Mouse (Mus musculus) liver, embryonic 15.5 days (tissue): ENCODE data around the gene Cdk2. TPM values are rescaled to one million over a fixed set of nuclear protein-coding genes. Genes with fewer than 3 reads are reported as not detected.

Experiments used
- ATAC-seq: fragments of 200-750 bp; cut with Nextera tagmentation; 2 replicates; pipeline ENCODE4 v1.8.0; 2017; ENCODE audit warnings: moderate number of reproducible peaks, mild to moderate bottlenecking, moderate library complexity; ENCODE audit not compliant: insufficient read depth
- H3K27ac ChIP-seq: fragments of 300-500 bp; sonication (generic); replicated peaks from 2 replicates; pipeline ENCODE4 v1.5.1; 2015; ENCODE audit warnings: mild to moderate bottlenecking, inconsistent platforms
- H3K27me3 ChIP-seq: fragments of 300-500 bp; sonication (generic); 2 replicates; pipeline ENCODE4 v1.6.1; 2015; ENCODE audit warnings: mild to moderate bottlenecking, inconsistent platforms
- H3K36me3 ChIP-seq: fragments of 300-500 bp; sonication (generic); replicated peaks from 2 replicates; pipeline ENCODE4 v1.6.1; 2015; ENCODE audit warnings: moderate library complexity, mild to moderate bottlenecking, inconsistent platforms
- H3K4me1 ChIP-seq: fragments of 300-500 bp; sonication (generic); replicated peaks from 2 replicates; pipeline ENCODE4 v1.6.1; 2015; ENCODE audit warnings: inconsistent platforms
- H3K4me2 ChIP-seq: fragments of 300-500 bp; sonication (generic); 2 replicates; pipeline ENCODE4 v1.6.1; 2015; ENCODE audit warnings: moderate library complexity, mild to moderate bottlenecking, inconsistent platforms
- H3K4me3 ChIP-seq: fragments of 300-500 bp; sonication (generic); replicated peaks from 2 replicates; pipeline ENCODE4 v1.5.1; 2015; ENCODE audit warnings: mild to moderate bottlenecking, inconsistent platforms
- H3K9ac ChIP-seq: fragments of 300-500 bp; sonication (generic); 2 replicates; pipeline ENCODE4 v1.6.1; 2015; ENCODE audit warnings: moderate library complexity, mild to moderate bottlenecking, inconsistent platforms
- H3K9me3 ChIP-seq: fragments of 300-500 bp; sonication (generic); replicated peaks from 2 replicates; pipeline ENCODE4 v1.6.1; 2016; ENCODE audit warnings: inconsistent platforms
- WGBS: fragments of 180-500 bp; shearing (Covaris S2); methylation state at CpG from one replicate; pipeline ENCODE4 v1.1.7; 2015; ENCODE audit warnings: mixed read lengths; ENCODE audit not compliant: insufficient replicate concordance; 5-methylcytosine and 5-hydroxymethylcytosine counted together
- polyA plus RNA-seq: library from polyadenylated mRNA; unstranded; fragments of >200 nt; fragmentation: Nextera tagmentation; extraction: Ambion mirVana; gene quantifications from 2 replicates; pipeline ENCODE4 v1.2.1, GENCODE M21; 2015

The Cdk2 gene
- polyA plus RNA-seq: 53.7 and 56.6 TPM in 2 replicates

- peak within 1 kb of the TSS; percentile 92 for H3K27ac ChIP-seq
- under 1% methylated on average over 61 of the region's 62 CpGs for WGBS
- peaks cover 38% of the 10 kb centered on the region for H3K36me3 ChIP-seq
- peak within 1 kb of the TSS; percentile 88 for H3K9ac ChIP-seq
- H3K4me3 ChIP-seq: peak within 1 kb of the TSS; percentile 75
- H3K4me2 ChIP-seq: peak within 1 kb of the TSS; percentile 75
- H3K9me3 ChIP-seq: no peaks in the 10 kb centered on the region
- H3K27me3 ChIP-seq: no peaks in the 10 kb centered on the region
- peaks cover 44% of the 10 kb centered on the region for H3K4me1 ChIP-seq
- ATAC-seq: peak; percentile 86
These were observed at the start of gene Cdk2 for GRCm38 (mm10) chr10:128704491-128705316. Cdk2 (minus strand) TSS chr10:128705031.

GRCm38 (mm10) chr10:128748252-128748864 is 43.5 kb upstream of the Cdk2 start:
- Histone ChIP-seq H3K9ac (peak overlapping the region; percentile 73), H3K9me3 (no peaks in the 10 kb centered on the region), H3K4me3 (peak overlapping the region; percentile 91), H3K4me1 (peaks cover 51% of the 10 kb centered on the region), H3K36me3 (peaks cover 10% of the 10 kb centered on the region), H3K27me3 (peaks cover 33% of the 10 kb centered on the region), H3K27ac (peak overlapping the region; percentile 86), H3K4me2 (peak overlapping the region; percentile 89)
- WGBS: under 1% methylated on average over 37 of the region's 37 CpGs
- peak; percentile 76 for ATAC-seq

GRCm38 (mm10) chr10:128747646-128748251 is 42.9 kb upstream of the Cdk2 start, which contains the start of gene Pym1:
Pym1 (plus strand) TSS chr10:128747889.
- Histone ChIP-seq H3K27me3 (peaks cover 39% of the 10 kb centered on the region), H3K4me2 (peak within 1 kb of the TSS; percentile 89), H3K36me3 (peaks cover 6% of the 10 kb centered on the region), H3K9me3 (no peaks in the 10 kb centered on the region), H3K9ac (peak within 1 kb of the TSS; percentile 73), H3K4me1 (peaks cover 57% of the 10 kb centered on the region), H3K4me3 (peak within 1 kb of the TSS; percentile 91), H3K27ac (peak within 1 kb of the TSS; percentile 86)
- peak; percentile 86 for ATAC-seq
- under 1% methylated on average over 36 of the region's 36 CpGs for WGBS

GRCm38 (mm10) chr10:128746972-128747645 is 42.3 kb upstream of the Cdk2 start:
- 38% methylated on average over 9 of the region's 9 CpGs for WGBS
- H3K27me3 ChIP-seq: peaks cover 46% of the 10 kb centered on the region
- peaks cover 60% of the 10 kb centered on the region for H3K4me1 ChIP-seq
- no peaks in the 10 kb centered on the region for H3K9me3 ChIP-seq
- peak overlapping the region; percentile 86 for H3K27ac ChIP-seq
- H3K36me3 ChIP-seq: no peaks in the 10 kb centered on the region
- peak overlapping the region; percentile 91 for H3K4me3 ChIP-seq
- no peak for ATAC-seq
- H3K4me2 ChIP-seq: peak overlapping the region; percentile 89
- H3K9ac ChIP-seq: peak overlapping the region; percentile 73

- ATAC-seq: no peak
- Histone ChIP-seq H3K4me2 (no peak overlapping the region), H3K4me3 (no peak overlapping the region), H3K27ac (no peak overlapping the region), H3K4me1 (peaks cover 60% of the 10 kb centered on the region), H3K27me3 (peaks cover 56% of the 10 kb centered on the region), H3K9ac (no peak overlapping the region), H3K36me3 (no peaks in the 10 kb centered on the region), H3K9me3 (no peaks in the 10 kb centered on the region)
- WGBS: 68% methylated on average over 10 of the region's 10 CpGs
These were observed 41.2 kb upstream of the Cdk2 start for GRCm38 (mm10) chr10:128745946-128746613.

- WGBS: 19% methylated on average over 18 of the region's 18 CpGs
- no peak for ATAC-seq
- H3K9me3 ChIP-seq: no peaks in the 10 kb centered on the region
- H3K27ac ChIP-seq: peak within 1 kb of the TSS; percentile 29; the same call in 1 of the 2 replicates
- H3K36me3 ChIP-seq: no peaks in the 10 kb centered on the region
- H3K9ac ChIP-seq: peak within 1 kb of the TSS; percentile 39; the same call in 1 of the 2 replicates
- H3K4me3 ChIP-seq: peak within 1 kb of the TSS; percentile 58
- peak within 1 kb of the TSS; percentile 67 for H3K4me2 ChIP-seq
- peaks cover 54% of the 10 kb centered on the region for H3K4me1 ChIP-seq
- peaks cover 56% of the 10 kb centered on the region for H3K27me3 ChIP-seq
These were observed 40.1 kb upstream of the Cdk2 start, which contains the start of gene Dgka for GRCm38 (mm10) chr10:128744680-128745601. Dgka (minus strand) TSS chr10:128744855.

- Histone ChIP-seq H3K36me3 (no peaks in the 10 kb centered on the region), H3K4me3 (peak overlapping the region; percentile 58), H3K9me3 (no peaks in the 10 kb centered on the region), H3K4me2 (peak overlapping the region; percentile 67), H3K9ac (peak overlapping the region; percentile 39; the same call in 1 of the 2 replicates), H3K27ac (peak overlapping the region; percentile 29; the same call in 1 of the 2 replicates), H3K27me3 (peaks cover 56% of the 10 kb centered on the region), H3K4me1 (peaks cover 46% of the 10 kb centered on the region)
- no peak for ATAC-seq
- WGBS: 25% methylated on average over 8 of the region's 8 CpGs
These were observed 39.4 kb upstream of the Cdk2 start for GRCm38 (mm10) chr10:128744211-128744610.

GRCm38 (mm10) chr10:128743791-128744191 is 39.0 kb upstream of the Cdk2 start:
- Histone ChIP-seq H3K9ac (peak overlapping the region; percentile 39; the same call in 1 of the 2 replicates), H3K4me2 (peak overlapping the region; percentile 67), H3K27ac (peak overlapping the region; percentile 29; the same call in 1 of the 2 replicates), H3K36me3 (no peaks in the 10 kb centered on the region), H3K4me3 (peak overlapping the region; percentile 58), H3K9me3 (no peaks in the 10 kb centered on the region), H3K27me3 (peaks cover 56% of the 10 kb centered on the region), H3K4me1 (peaks cover 42% of the 10 kb centered on the region)
- ATAC-seq: peak; percentile 8; the same call in 1 of the 2 replicates
- under 1% methylated on average over 37 of the region's 37 CpGs for WGBS

GRCm38 (mm10) chr10:128743235-128743634 is 38.4 kb upstream of the Cdk2 start:
- peak overlapping the region; percentile 67 for H3K4me2 ChIP-seq
- H3K27ac ChIP-seq: 0 out of 2 replicates have a peak overlapping the region, but pooled peaks have one; percentile 29
- H3K9ac ChIP-seq: peak overlapping the region; percentile 39; the same call in 1 of the 2 replicates
- ATAC-seq: no peak
- H3K27me3 ChIP-seq: peaks cover 56% of the 10 kb centered on the region
- H3K36me3 ChIP-seq: no peaks in the 10 kb centered on the region
- WGBS: 4% methylated on average over 7 of the region's 7 CpGs
- no peaks in the 10 kb centered on the region for H3K9me3 ChIP-seq
- H3K4me1 ChIP-seq: peaks cover 39% of the 10 kb centered on the region
- H3K4me3 ChIP-seq: peak overlapping the region; percentile 58
